Mouse (Mus musculus): ENCODE measurements around the gene Fam222a.

GRCm38 (mm10) chr5:114557765-114558731 lies 9.8 kb upstream of the Fam222a start:
- TF ChIP-seq CTCF (conservative IDR thresholded peaks at IDR 0.05; ENCODE audit: low read length) (no peak), NANOG (IDR thresholded peaks at IDR 0.05; ENCODE audit: borderline replicate concordance, low read length) (no peak)
